Mouse (Mus musculus) liver, embryonic 13.5 days (tissue): Measurements from ENCODE around the gene Slc26a9. TPM values are rescaled to one million over a fixed set of nuclear protein-coding genes. Genes with fewer than 3 reads are reported as not detected.

ENCODE experiments used
- ATAC-seq: fragments of 200-750 bp; cut with Nextera tagmentation; 2 replicates; pipeline ENCODE4 v1.8.0; 2017; ENCODE audit warnings: low read depth, mild to moderate bottlenecking, moderate number of reproducible peaks, moderate library complexity
- DNase-seq: peaks from one replicate; pipeline ENCODE4 v3.0.0; 2022
- H3K27ac ChIP-seq: fragments of 300-500 bp; sonication (generic); 2 replicates; pipeline ENCODE4 v1.5.1; 2015; ENCODE audit warnings: moderate library complexity, mild to moderate bottlenecking, inconsistent platforms
- H3K27me3 ChIP-seq: fragments of 300-500 bp; sonication (generic); 2 replicates; pipeline ENCODE4 v1.6.1; 2015; ENCODE audit warnings: mild to moderate bottlenecking, inconsistent platforms
- H3K36me3 ChIP-seq: fragments of 300-500 bp; sonication (generic); 2 replicates; pipeline ENCODE4 v1.6.1; 2015; ENCODE audit warnings: mild to moderate bottlenecking, inconsistent platforms
- H3K4me1 ChIP-seq: fragments of 300-500 bp; sonication (generic); replicated peaks from 2 replicates; pipeline ENCODE4 v1.6.1; 2015; ENCODE audit warnings: inconsistent platforms
- H3K4me2 ChIP-seq: fragments of 300-500 bp; sonication (generic); 2 replicates; pipeline ENCODE4 v1.6.1; 2015; ENCODE audit warnings: inconsistent platforms, mild to moderate bottlenecking, moderate library complexity
- H3K4me3 ChIP-seq: fragments of 300-500 bp; sonication (generic); replicated peaks from 2 replicates; pipeline ENCODE4 v1.5.1; 2015; ENCODE audit warnings: mild to moderate bottlenecking, inconsistent platforms
- H3K9ac ChIP-seq: fragments of 300-500 bp; sonication (generic); 2 replicates; pipeline ENCODE4 v1.6.1; 2015; ENCODE audit warnings: mild to moderate bottlenecking, inconsistent platforms
- H3K9me3 ChIP-seq: fragments of 300-500 bp; sonication (generic); replicated peaks from 2 replicates; pipeline ENCODE4 v1.6.1; 2016; ENCODE audit warnings: inconsistent platforms
- WGBS: fragments of 180-500 bp; shearing (Covaris S2); methylation state at CpG from one replicate; pipeline ENCODE4 v1.1.7; 2015; ENCODE audit not compliant: insufficient replicate concordance; 5-methylcytosine and 5-hydroxymethylcytosine counted together
- polyA plus RNA-seq: library from polyadenylated mRNA; unstranded; fragments of >200 nt; fragmentation: Nextera tagmentation; extraction: Ambion mirVana; gene quantifications from 2 replicates; pipeline ENCODE4 v1.2.1, GENCODE M21; 2015

Slc26a9 gene
- not detected in 2 replicates for polyA plus RNA-seq

GRCm38 (mm10) chr1:131743868-131744464 lies at the start of gene Slc26a9:
Slc26a9 (plus strand) TSS chr1:131744022.
- Histone ChIP-seq H3K27ac (no peak within 1 kb of the TSS), H3K9me3 (no peaks in the 10 kb centered on the region), H3K4me2 (no peak within 1 kb of the TSS), H3K4me3 (no peak within 1 kb of the TSS), H3K9ac (no peak within 1 kb of the TSS), H3K36me3 (no peaks in the 10 kb centered on the region), H3K4me1 (no peaks in the 10 kb centered on the region), H3K27me3 (peaks cover 28% of the 10 kb centered on the region; the same call in 1 of the 2 replicates)
- no peak for ATAC-seq
- no peak for DNase-seq
- 33% methylated on average over 10 of the region's 10 CpGs for WGBS

GRCm38 (mm10) chr1:131695308-131695707 lies 48.5 kb upstream of the Slc26a9 start:
- H3K36me3 ChIP-seq: no peaks in the 10 kb centered on the region
- H3K4me1 ChIP-seq: 0 out of 2 replicates have a peak, but pooled peaks cover 3% of the 10 kb centered on the region
- H3K27ac ChIP-seq: no peak overlapping the region
- H3K27me3 ChIP-seq: no peaks in the 10 kb centered on the region
- WGBS: 66% methylated on average over 2 of the region's 2 CpGs
- H3K4me2 ChIP-seq: no peak overlapping the region
- no peaks in the 10 kb centered on the region for H3K9me3 ChIP-seq
- no peak overlapping the region for H3K9ac ChIP-seq
- H3K4me3 ChIP-seq: no peak overlapping the region
- DNase-seq (no peak), ATAC-seq (no peak)

GRCm38 (mm10) chr1:131696325-131696724 lies 47.5 kb upstream of the Slc26a9 start:
- DNase-seq (no peak), ATAC-seq (no peak)
- H3K9ac ChIP-seq: no peak overlapping the region
- no peak overlapping the region for H3K4me2 ChIP-seq
- H3K4me1 ChIP-seq: no peaks in the 10 kb centered on the region
- no peaks in the 10 kb centered on the region for H3K36me3 ChIP-seq
- no peak overlapping the region for H3K4me3 ChIP-seq
- H3K27ac ChIP-seq: no peak overlapping the region
- no peaks in the 10 kb centered on the region for H3K27me3 ChIP-seq
- H3K9me3 ChIP-seq: no peaks in the 10 kb centered on the region
- WGBS: 60% methylated on average over 4 of the region's 4 CpGs

- no peak overlapping the region for H3K4me3 ChIP-seq
- no peaks in the 10 kb centered on the region for H3K9me3 ChIP-seq
- ATAC-seq (no peak), DNase-seq (no peak)
- no peak overlapping the region for H3K4me2 ChIP-seq
- no peak overlapping the region for H3K27ac ChIP-seq
- H3K36me3 ChIP-seq: no peaks in the 10 kb centered on the region
- no peak overlapping the region for H3K9ac ChIP-seq
- H3K4me1 ChIP-seq: no peaks in the 10 kb centered on the region
- 69% methylated on average over 3 of the region's 3 CpGs for WGBS
- no peaks in the 10 kb centered on the region for H3K27me3 ChIP-seq
These were observed 45.1 kb upstream of the Slc26a9 start for GRCm38 (mm10) chr1:131698770-131699169.

GRCm38 (mm10) chr1:131699642-131700041 lies 44.2 kb upstream of the Slc26a9 start:
- 35% methylated on average over 4 of the region's 4 CpGs for WGBS
- Histone ChIP-seq H3K27ac (no peak overlapping the region), H3K4me1 (no peaks in the 10 kb centered on the region), H3K27me3 (no peaks in the 10 kb centered on the region), H3K9ac (no peak overlapping the region), H3K9me3 (no peaks in the 10 kb centered on the region), H3K36me3 (no peaks in the 10 kb centered on the region), H3K4me3 (no peak overlapping the region), H3K4me2 (no peak overlapping the region)
- ATAC-seq (no peak), DNase-seq (no peak)

GRCm38 (mm10) chr1:131700447-131700846 lies 43.4 kb upstream of the Slc26a9 start:
- Histone ChIP-seq H3K36me3 (no peaks in the 10 kb centered on the region), H3K4me3 (no peak overlapping the region), H3K4me2 (no peak overlapping the region), H3K4me1 (no peaks in the 10 kb centered on the region), H3K9ac (no peak overlapping the region), H3K27me3 (no peaks in the 10 kb centered on the region), H3K9me3 (no peaks in the 10 kb centered on the region), H3K27ac (no peak overlapping the region)
- DNase-seq: no peak
- ATAC-seq: no peak
- 44% methylated on average over 5 of the region's 5 CpGs for WGBS

GRCm38 (mm10) chr1:131701391-131701790 lies 42.4 kb upstream of the Slc26a9 start:
- 66% methylated on average over 5 of the region's 5 CpGs for WGBS
- Histone ChIP-seq H3K9me3 (no peaks in the 10 kb centered on the region), H3K4me1 (no peaks in the 10 kb centered on the region), H3K4me2 (no peak overlapping the region), H3K36me3 (no peaks in the 10 kb centered on the region), H3K9ac (no peak overlapping the region), H3K27ac (no peak overlapping the region), H3K4me3 (no peak overlapping the region), H3K27me3 (no peaks in the 10 kb centered on the region)
- DNase-seq: no peak
- ATAC-seq: no peak

GRCm38 (mm10) chr1:131702094-131702766 lies 41.6 kb upstream of the Slc26a9 start:
- Histone ChIP-seq H3K4me2 (no peak overlapping the region), H3K36me3 (no peaks in the 10 kb centered on the region), H3K9me3 (no peaks in the 10 kb centered on the region), H3K27ac (no peak overlapping the region), H3K4me1 (no peaks in the 10 kb centered on the region), H3K9ac (no peak overlapping the region), H3K4me3 (no peak overlapping the region), H3K27me3 (no peaks in the 10 kb centered on the region)
- ATAC-seq (no peak), DNase-seq (no peak)
- WGBS: 41% methylated on average over 8 of the region's 8 CpGs

- H3K36me3 ChIP-seq: no peaks in the 10 kb centered on the region
- H3K9me3 ChIP-seq: no peaks in the 10 kb centered on the region
- 60% methylated on average over 2 of the region's 2 CpGs for WGBS
- no peak for ATAC-seq
- no peak overlapping the region for H3K27ac ChIP-seq
- no peak overlapping the region for H3K9ac ChIP-seq
- no peaks in the 10 kb centered on the region for H3K4me1 ChIP-seq
- H3K27me3 ChIP-seq: no peaks in the 10 kb centered on the region
- H3K4me3 ChIP-seq: no peak overlapping the region
- no peak for DNase-seq
- H3K4me2 ChIP-seq: no peak overlapping the region
These were observed 40.3 kb upstream of the Slc26a9 start for GRCm38 (mm10) chr1:131703482-131703881.

- no peak overlapping the region for H3K9ac ChIP-seq
- no peaks in the 10 kb centered on the region for H3K9me3 ChIP-seq
- H3K27ac ChIP-seq: no peak overlapping the region
- H3K27me3 ChIP-seq: no peaks in the 10 kb centered on the region
- ATAC-seq (no peak), DNase-seq (peak; percentile 15)
- H3K4me1 ChIP-seq: no peaks in the 10 kb centered on the region
- no peak overlapping the region for H3K4me2 ChIP-seq
- no peak overlapping the region for H3K4me3 ChIP-seq
- 16% methylated on average over 4 of the region's 4 CpGs for WGBS
- no peaks in the 10 kb centered on the region for H3K36me3 ChIP-seq
These were observed 35.5 kb upstream of the Slc26a9 start for GRCm38 (mm10) chr1:131708338-131708737.

GRCm38 (mm10) chr1:131711518-131711917 lies 32.3 kb upstream of the Slc26a9 start:
- H3K9ac ChIP-seq: no peak overlapping the region
- WGBS: 70% methylated on average over 10 of the region's 10 CpGs
- no peaks in the 10 kb centered on the region for H3K4me1 ChIP-seq
- DNase-seq (no peak), ATAC-seq (no peak)
- no peak overlapping the region for H3K27ac ChIP-seq
- no peak overlapping the region for H3K4me2 ChIP-seq
- no peak overlapping the region for H3K4me3 ChIP-seq
- H3K9me3 ChIP-seq: no peaks in the 10 kb centered on the region
- no peaks in the 10 kb centered on the region for H3K27me3 ChIP-seq
- no peaks in the 10 kb centered on the region for H3K36me3 ChIP-seq

GRCm38 (mm10) chr1:131712386-131712785 lies 31.4 kb upstream of the Slc26a9 start:
- H3K27me3 ChIP-seq: no peaks in the 10 kb centered on the region
- H3K9ac ChIP-seq: no peak overlapping the region
- H3K9me3 ChIP-seq: no peaks in the 10 kb centered on the region
- WGBS: 10% methylated on average over 2 of the region's 2 CpGs
- H3K4me1 ChIP-seq: no peaks in the 10 kb centered on the region
- no peak overlapping the region for H3K4me2 ChIP-seq
- no peak overlapping the region for H3K27ac ChIP-seq
- H3K36me3 ChIP-seq: no peaks in the 10 kb centered on the region
- no peak for ATAC-seq
- no peak overlapping the region for H3K4me3 ChIP-seq
- peak; percentile 31 for DNase-seq
